21 mouse cellular contexts compared by ENCODE assay signal in the genomic region with DNA sequence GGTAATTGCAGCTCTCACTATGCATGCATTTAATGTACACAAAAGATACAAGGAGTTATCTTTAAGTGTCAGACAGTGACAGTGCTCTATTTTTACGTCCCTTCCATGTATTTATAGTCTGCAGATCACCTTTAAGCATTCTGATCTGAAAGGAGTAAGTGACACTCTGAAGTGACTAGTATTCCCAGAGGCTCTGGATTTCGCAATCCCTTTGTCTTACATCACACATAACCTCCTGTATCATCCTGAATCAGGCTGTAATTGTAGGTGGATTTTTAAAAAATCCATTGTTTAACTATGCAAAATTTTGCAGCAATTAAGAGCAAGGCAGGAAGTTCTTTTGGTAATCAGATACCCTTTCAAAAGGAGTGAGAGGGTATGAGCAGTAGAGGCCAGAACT.
DNase-seq lines count a peak whose midpoint lies in the region; ATAC-seq and TF ChIP-seq lines count a peak whose summit lies in the region.
"Had no signal": no experiment of that assay in that cellular context is flagged by ENCODE, and none has a peak within 500 bp of the region (broad histone marks: within the 10 kb centered on the region; RNA-seq: fewer than 3 reads in every experiment).

No protein-coding gene starts in this region.

- no peak overlapping the region for H3K4me3 ChIP-seq in layer of hippocampus, adult 2 months
- H3K4me3 ChIP-seq in lung, embryonic 14.5 days (ENCODE audit: low read depth, low read length) = no peak overlapping the region
- no peak overlapping the region for H3K4me3 ChIP-seq in hindbrain, postnatal 0 days (ENCODE audit: low read length)
- H3K4me3 ChIP-seq: embryonic facial prominence, embryonic 12.5 days; forebrain, embryonic 10.5 days; forebrain, embryonic 12.5 days had no signal

- H3K27me3 ChIP-seq in lung, embryonic 14.5 days (ENCODE audit: insufficient read depth, low read length) = no peaks in the 10 kb centered on the region
- H3K27me3 ChIP-seq in hindbrain, postnatal 0 days (ENCODE audit: insufficient read depth, low read length) = no peaks in the 10 kb centered on the region
- H3K27me3 ChIP-seq: embryonic facial prominence, embryonic 12.5 days; forebrain, embryonic 12.5 days had no signal

- no peaks in the 10 kb centered on the region for H3K9me3 ChIP-seq in lung, embryonic 14.5 days (ENCODE audit: low read depth, low read length)
- no peaks in the 10 kb centered on the region for H3K9me3 ChIP-seq in hindbrain, postnatal 0 days (ENCODE audit: low read length)
- H3K9me3 ChIP-seq: embryonic facial prominence, embryonic 12.5 days; forebrain, embryonic 10.5 days; forebrain, embryonic 12.5 days had no signal

- ATAC-seq in lung, embryonic 14.5 days (ENCODE audit: insufficient read depth) = no peak
- ATAC-seq in hindbrain, postnatal 0 days = no peak
- ATAC-seq: forebrain, embryonic 14.5 days; forebrain, embryonic 16.5 days had no signal

- no peak for TF ChIP-seq CTCF in layer of hippocampus, adult 2 months (conservative IDR thresholded peaks at IDR 0.05)
- TF ChIP-seq CTCF in lung, embryonic 14.5 days (IDR thresholded peaks at IDR 0.05; ENCODE audit: low read depth) = no peak
- TF ChIP-seq CTCF in hindbrain, postnatal 0 days (IDR thresholded peaks at IDR 0.05; ENCODE audit: low read depth) = no peak

- H3K4me1 ChIP-seq in lung, embryonic 14.5 days (ENCODE audit: insufficient read depth) = 0 out of 2 replicates have a peak, but pooled peaks cover 2% of the 10 kb centered on the region
- H3K4me1 ChIP-seq in hindbrain, postnatal 0 days (ENCODE audit: insufficient read depth, low read length) = no peaks in the 10 kb centered on the region
- H3K4me1 ChIP-seq: forebrain, embryonic 10.5 days; forebrain, embryonic 12.5 days had no signal

- H3K9ac ChIP-seq in lung, embryonic 14.5 days = no peak overlapping the region
- no peak overlapping the region for H3K9ac ChIP-seq in hindbrain, postnatal 0 days (replicated peaks; ENCODE audit: low read length)
- H3K9ac ChIP-seq: embryonic facial prominence, embryonic 12.5 days; forebrain, embryonic 12.5 days had no signal

- DNase-seq in layer of hippocampus, adult 2 months (ENCODE audit: low spot score in 2 of 2) = no peak
- DNase-seq in layer of hippocampus, adult 8-10 months (ENCODE audit: low spot score in 2 of 2) = no peak
- DNase-seq in lung, embryonic 14.5 days = peak; percentile 27
- no peak for DNase-seq in lung, postnatal 4 days
- DNase-seq in 416B (ENCODE audit: low read depth) = peak; percentile 1
- peak; percentile 37 for DNase-seq in fat pad, adult 2 months (ENCODE audit: extremely low read depth, low read depth, low spot score)
- no peak for DNase-seq in embryo, embryonic 10.5 days (ENCODE audit: low spot score)
- DNase-seq in hindbrain, postnatal 0 days (ENCODE audit: low spot score) = no peak
- DNase-seq: adrenal gland, adult 8-10 months; adrenal gland, postnatal 36 days; cerebellum, adult 11-12 months; cerebellum, adult 2 months; cerebellum, adult 9-10 months; cerebellum, postnatal 10 days; cerebellum, postnatal 25 days; embryo, embryonic 11 days had no signal

- 51% methylated on average over 2 of the region's 2 CpGs for WGBS in lung, embryonic 14.5 days
- 70% methylated on average over 2 of the region's 2 CpGs for WGBS in hindbrain, postnatal 0 days

- no peaks in the 10 kb centered on the region for H3K36me3 ChIP-seq in lung, embryonic 14.5 days (ENCODE audit: insufficient read depth)
- H3K36me3 ChIP-seq in hindbrain, postnatal 0 days (ENCODE audit: insufficient read depth, low read length) = no peaks in the 10 kb centered on the region
- H3K36me3 ChIP-seq: embryonic facial prominence, embryonic 12.5 days; forebrain, embryonic 10.5 days; forebrain, embryonic 12.5 days had no signal

- H3K4me2 ChIP-seq in lung, embryonic 14.5 days = no peak overlapping the region
- no peak overlapping the region for H3K4me2 ChIP-seq in hindbrain, postnatal 0 days (ENCODE audit: low read depth, low read length)
- H3K4me2 ChIP-seq: embryonic facial prominence, embryonic 12.5 days; forebrain, embryonic 12.5 days had no signal

- H3K27ac ChIP-seq in layer of hippocampus, adult 2 months = peak overlapping the region; percentile 10; the same call in 1 of the 2 replicates
- no peak overlapping the region for H3K27ac ChIP-seq in lung, embryonic 14.5 days (ENCODE audit: low read depth)
- no peak overlapping the region for H3K27ac ChIP-seq in hindbrain, postnatal 0 days
- H3K27ac ChIP-seq: embryonic facial prominence, embryonic 12.5 days; forebrain, embryonic 10.5 days; forebrain, embryonic 12.5 days had no signal

Comparison
In these comparisons a context has a peak if more than half of its experiments do, and no peak if none do; other contexts are left out.
1. DNase-seq: peak in lung, embryonic 14.5 days (single experiment), 416B (single experiment) and fat pad, adult 2 months (single experiment); none in layer of hippocampus, adult 2 months (0 of 2), layer of hippocampus, adult 8-10 months (0 of 2), lung, postnatal 4 days (0 of 2), embryo, embryonic 10.5 days (single experiment) and hindbrain, postnatal 0 days (single experiment).